Mouse (Mus musculus): ENCODE data around the gene Ptger3. TPM values are rescaled to one million over a fixed set of nuclear protein-coding genes. Genes with fewer than 3 reads are reported as not detected.

The Ptger3 gene
- polyA plus RNA-seq, 1 experiment, result 5.3 TPM

DNA sequence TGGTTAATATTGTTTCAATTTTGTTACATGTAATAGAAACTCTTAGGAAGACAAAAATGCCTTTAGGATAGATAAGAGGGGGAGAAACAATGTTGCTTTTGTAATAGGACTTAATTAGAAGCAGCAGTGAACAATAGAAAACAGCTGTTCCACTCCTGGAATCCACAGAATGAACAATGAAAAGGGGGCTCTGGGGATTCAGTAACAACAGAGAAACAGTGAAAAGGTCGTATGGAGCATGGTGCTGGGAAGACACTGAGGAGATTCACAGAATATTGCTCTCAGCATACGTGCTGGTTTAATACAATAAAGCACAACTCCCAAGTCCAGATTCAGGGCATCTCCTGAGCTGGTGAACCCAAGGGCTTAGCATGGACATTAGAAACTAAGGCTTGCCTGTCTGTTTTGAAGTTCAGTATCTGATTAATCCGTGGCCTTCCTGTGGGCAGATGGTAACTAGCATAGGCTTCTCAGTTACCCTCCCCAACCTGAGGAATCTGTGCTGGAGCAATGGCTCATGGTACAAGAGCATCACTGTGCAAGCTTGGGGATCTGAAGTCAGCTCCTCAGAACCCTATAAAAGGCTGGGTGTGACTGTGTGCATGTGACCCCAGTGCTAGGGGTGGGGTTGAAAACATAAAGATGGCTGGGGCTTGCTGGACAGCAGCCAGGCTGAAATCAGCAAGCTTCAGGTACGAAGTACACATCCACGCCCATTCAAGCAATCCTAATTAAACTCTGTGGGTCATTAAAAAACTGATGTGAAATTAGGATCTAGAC, 16.1 kb downstream of the Ptger3 start:
- DNase-seq (ENCODE audit: low spot score), result no peak

DNA sequence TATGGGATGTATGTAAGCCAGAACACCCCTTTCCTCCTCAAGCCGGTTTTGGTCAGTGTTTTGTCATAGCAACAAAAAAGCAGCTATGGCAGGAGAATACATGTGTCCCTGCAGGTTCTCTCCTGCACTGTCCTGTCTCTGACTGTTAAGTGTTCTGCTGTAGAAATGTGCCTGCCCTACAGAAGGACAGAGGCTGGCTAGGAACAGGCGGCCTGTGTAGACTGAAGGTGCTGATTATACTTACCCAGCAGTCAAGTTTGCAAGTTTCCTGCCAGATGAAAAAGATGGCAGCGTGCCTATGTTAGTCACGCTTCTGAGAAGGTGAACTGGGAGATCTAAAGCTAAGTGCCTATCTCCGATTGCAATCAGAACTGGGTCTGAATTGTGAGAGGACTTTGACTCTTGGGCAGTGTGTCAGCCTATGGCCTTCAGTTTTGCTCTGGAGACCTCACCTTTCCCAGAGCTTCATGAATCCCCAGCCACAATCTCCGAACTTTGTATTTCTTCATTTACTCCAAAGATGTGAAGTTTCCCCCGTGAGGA, 31.2 kb downstream of the Ptger3 start:
- DNase-seq (ENCODE audit: low spot score), result no peak

DNA sequence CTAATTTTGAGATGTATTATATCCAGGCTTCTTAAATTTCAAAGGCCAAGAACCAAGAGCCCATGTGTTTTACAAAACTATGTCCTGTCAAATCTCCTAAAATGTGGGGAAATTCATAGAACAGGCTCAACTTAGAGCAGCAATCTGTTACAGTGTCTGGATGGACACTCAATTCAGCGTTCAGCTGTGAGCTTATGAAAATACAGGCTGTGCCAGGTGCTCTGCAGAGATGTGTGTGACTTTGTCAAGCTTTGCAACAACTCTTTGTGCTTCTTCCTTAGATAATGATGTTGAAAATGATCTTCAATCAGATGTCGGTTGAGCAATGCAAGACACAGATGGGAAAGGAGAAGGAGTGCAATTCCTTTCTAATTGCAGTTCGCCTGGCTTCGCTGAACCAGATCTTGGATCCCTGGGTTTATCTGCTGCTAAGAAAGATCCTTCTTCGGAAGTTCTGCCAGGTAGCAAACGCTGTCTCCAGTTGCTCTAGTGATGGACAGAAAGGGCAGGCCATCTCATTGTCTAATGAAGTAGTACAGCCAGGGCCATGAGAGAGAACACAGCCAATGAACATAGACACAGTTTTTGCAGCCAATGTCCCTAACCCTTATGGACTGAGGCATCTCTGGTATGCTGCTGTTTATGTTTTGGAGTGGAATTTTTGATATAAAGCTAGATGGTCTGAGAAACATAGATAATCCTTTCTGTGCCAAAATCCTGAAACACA, 38.2 kb downstream of the Ptger3 start:
- DNase-seq (ENCODE audit: low spot score), result no peak

DNA sequence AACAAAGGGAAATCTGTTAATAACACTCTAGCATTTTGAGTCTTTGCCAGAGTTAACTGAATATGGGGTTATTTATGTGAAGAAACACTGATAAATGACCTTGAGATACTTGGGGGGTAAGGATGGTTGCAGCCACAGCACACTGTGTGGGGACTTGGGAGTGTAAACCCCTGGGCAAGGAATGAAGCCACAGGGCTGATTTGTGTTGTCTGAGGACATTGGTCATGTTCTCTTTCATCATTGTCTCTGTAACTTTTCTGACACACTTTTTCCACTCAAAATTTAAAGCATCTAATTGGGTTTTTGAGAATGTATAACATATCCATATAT, 38.7 kb downstream of the Ptger3 start:
- DNase-seq (ENCODE audit: low spot score), result no peak

DNA sequence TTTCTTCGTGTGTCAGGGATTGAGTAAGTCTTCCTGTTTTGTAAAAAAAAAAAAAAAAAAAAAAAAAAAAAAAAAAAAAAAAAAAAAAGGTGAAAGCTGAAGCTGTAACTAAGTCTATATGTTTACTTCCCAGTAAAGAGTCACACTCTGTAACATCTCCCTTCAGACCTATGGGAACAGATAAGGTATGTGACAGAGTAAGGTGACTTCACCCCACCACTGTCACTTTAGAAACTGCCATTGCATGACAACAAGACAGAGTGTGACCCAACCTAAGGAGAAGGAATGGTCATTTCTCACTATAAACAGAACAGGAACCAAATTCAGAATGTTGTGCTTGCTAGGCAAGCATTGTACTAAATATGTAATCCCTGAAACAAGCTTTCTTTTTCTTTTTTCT, 46.9 kb downstream of the Ptger3 start:
- no peak for DNase-seq (ENCODE audit: low spot score)

DNA sequence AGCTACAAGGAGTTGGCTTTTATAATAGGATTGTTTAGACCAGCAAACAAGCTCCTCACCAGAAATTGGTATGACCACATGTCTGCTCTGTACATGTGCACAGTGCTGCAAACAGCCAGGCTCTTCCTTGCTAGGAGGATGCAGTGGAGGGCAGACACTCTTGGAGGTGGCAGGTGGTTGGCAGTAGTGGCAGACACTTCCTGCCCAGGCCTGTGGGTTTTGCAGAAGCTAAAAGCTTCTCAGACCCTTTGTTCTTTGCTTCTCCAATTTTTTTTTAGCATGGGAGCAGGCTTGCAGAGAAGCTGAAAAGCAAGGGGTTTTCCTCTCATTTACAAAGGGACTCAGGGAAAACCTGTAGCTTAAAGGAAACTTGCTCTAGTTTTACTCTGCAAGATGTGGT, 50.3 kb downstream of the Ptger3 start:
- DNase-seq (ENCODE audit: low spot score), result no peak

DNA sequence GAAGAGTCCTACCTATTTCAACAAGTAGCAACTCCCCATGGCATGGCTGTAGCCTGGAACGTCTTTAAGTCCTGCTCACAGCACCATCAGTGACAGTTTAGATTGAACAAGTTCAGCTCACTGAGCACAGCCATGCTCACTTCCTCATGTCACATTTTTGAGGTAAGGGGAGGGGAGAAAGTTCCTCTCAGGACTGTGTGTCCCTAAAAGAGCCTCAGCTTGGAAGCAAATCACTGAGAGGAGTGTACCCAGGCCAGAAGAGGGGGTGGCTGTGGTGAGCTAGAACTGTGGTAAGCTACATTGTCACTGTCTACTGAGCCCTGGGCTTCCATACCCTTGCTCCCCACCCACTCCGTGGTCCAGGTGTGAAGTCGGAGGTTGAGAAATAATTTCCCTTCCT, 60.7 kb downstream of the Ptger3 start:
- DNase-seq (ENCODE audit: low spot score), result no peak

DNA sequence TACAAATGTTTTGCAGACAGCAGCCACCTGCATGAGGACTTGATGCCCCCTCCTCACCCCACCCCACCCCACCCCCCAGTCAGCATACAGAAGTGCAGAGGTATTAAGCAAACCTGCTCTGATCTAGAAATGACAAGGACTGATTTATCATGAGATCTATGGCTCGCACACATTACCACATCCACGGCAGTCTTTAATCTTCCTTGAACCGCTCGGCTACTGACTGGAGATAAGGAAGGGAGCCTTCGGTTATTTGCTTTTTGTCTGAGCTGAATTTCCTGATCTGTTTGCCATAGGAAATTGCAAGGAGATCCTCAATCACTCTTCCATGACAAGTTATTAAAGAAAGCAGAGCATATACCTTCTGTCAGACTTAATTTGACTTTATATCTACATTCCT, 64.0 kb downstream of the Ptger3 start:
- DNase-seq (ENCODE audit: low spot score), result no peak

DNA sequence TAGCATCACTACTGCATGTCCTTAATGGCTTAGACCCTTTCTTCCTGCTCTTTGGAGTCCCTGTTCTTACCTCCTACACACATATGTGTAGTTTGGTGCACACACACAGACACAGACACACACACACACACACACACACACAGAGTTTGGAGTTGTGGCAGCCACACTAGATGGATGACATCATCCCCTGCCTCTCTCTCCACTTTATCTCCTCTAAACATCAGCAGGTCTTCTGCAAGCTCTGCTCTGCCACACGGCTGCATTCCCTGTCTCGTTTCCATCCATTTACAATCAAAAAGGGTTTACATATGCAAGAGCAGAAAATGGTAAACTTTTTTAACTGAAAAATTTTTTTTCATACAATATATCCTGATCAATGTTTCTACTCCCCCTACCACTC, 64.7 kb downstream of the Ptger3 start:
- no peak for DNase-seq (ENCODE audit: low spot score)

DNA sequence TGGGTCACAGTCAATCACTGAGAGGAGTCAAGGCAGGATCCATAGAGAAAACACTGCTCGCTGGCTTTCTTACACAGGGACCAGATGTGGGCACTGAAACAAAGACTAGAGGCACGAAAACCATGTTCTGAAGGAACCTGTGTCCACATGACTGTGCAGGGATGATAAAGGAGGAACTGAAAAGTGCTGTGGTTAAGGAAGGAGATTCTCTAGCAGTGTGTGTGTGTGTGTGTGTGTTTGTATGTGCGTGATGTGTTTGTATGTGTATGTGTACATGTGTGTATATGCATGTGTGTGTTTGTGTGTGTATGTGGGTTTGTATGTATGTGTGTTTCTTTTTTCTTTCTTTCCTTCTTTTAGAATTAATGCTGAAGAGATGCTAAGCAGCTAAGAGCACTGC, 67.7 kb downstream of the Ptger3 start:
- no peak for DNase-seq (ENCODE audit: low spot score)

DNA sequence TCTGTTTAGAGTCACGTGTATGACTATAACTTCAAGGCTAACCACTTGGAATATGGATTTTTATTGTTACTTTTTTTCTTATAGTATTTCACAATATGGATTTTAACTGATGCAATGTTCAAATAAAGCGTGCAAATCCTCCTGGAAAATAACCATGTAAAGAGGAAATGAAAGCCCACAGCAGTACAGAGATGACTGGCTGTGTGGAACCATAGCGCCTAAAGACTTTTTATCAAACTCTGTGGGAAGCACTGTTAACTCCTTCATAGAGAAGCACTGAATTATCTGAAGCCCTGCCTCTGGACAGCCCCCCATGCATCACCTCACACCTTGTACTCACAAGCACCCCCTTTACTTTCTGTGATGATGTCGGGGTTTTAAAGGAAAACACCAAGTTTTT, 69.0 kb downstream of the Ptger3 start:
- DNase-seq (ENCODE audit: low spot score), result no peak

DNA sequence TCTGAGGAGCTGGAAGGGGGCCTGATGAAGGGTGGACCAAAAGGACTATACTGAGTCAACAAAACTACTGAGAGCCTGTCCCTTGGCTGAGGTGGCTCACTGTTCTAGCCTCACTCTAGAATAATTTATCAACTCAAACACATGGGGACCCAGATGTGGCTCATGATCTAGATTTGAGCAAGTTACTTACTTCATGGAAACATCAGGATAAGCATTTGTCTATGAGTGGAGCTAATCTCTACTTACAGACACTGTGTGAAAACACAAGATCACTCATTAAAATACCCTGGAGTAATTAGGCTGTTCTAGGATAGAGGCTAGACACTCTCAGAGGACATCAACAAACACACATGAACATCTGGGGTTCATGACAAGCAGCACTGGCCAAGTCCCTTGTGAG, 70.2 kb downstream of the Ptger3 start:
- no peak for DNase-seq (ENCODE audit: low spot score)

DNA sequence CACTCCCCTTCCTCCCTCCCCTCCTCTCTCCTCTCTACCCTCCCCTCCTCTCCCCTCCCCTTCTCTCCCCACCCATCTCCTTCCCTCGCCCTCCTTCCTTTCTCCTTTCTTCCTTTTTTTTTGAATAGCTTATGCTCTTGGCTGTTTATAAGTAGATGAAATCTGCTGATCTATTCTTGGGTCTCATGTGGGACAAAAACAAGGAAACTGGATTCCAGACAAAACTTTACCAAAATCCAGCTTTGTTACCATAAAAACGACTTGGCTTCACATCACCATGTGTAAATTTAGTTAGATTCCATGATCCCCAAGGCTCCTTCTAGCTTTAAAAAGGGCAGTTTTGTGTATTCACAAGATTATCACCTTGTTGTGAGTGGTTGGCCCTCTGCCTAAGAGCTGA, 70.6 kb downstream of the Ptger3 start:
- no peak for DNase-seq (ENCODE audit: low spot score)

DNA sequence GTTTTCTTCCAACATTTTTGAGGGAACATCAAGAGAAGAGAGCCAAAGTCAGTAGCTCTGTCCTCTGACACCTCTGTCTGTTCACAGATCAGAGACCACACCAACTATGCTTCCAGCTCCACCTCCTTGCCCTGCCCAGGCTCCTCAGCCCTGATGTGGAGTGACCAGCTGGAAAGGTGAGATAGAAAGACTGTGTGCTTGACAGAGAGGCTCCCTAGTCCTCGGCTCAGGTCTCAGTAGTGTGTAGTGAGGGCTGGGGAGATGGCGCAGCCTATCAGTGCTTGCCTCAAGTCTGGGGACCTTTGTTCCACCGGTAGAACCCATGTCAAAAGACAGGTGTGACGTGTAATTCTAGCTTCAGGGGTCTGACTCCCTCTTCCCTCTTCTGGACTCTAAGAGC, 74.9 kb downstream of the Ptger3 start:
- no peak for DNase-seq (ENCODE audit: low spot score)

DNA sequence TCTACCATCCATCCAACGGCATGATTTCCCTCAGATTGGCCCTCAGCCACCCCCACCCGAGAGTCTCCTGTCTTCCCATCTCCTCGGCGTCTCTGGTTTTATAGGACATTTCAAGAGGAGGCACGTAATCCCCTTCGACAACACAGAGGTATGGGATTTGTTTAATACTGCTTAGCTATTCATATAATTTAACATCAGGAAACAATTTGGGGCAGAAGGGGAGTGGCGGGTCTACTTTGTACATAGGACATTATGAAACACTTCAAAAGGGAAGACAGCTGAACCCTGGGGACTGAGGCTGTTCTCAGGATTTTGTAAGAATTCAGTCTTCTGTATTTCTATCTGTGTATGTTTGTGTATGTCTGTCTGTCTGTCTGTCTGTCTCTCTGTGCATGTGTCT, 94.9 kb downstream of the Ptger3 start:
- no peak for DNase-seq (ENCODE audit: low spot score)

DNA sequence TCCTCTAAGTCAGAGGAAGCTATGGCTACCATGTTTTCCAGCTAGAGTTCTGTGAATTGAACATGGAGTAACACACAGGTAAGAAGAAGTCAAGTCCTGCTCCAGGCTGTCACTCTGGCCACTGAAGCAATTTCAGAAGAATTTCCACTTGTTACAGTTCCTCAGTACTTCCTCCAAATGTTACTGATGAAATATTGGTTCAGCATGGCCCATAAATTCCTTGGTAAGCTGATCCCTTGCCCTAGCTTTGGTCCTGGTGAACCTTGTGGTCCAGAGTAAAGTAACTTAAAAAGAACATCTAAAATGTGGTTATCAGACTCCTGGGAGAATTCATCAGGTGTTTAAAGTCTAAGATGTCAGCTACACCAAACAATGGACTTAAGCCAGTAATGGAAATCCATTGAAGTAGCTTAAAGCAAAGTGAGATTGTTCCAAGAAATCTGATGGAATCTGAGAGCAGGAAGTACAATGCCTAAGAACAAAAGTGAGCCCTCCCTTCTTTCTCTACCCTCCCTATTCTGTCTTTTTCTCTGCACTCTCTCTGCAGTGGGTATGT, 97.9 kb downstream of the Ptger3 start:
- no peak for DNase-seq (ENCODE audit: low spot score)

DNA sequence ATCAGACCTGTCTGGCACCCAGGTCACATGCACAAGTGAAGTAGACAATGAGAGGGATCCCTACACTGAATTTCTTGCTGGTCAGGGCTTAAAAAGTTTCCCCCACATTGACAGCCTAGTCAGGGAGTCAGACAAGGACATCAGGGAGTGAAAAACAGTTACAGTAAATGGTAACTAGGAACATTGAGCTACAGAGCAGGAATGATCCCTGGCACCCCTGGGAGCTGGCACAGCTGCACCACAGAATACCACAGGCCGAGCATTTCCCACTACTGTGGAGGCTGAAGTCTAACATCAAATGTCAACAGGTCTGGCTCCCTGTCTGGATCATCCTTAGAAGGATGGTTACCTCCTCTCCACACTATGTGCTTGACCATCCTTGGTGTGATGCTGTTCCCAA, 98.8 kb downstream of the Ptger3 start:
- DNase-seq (ENCODE audit: low spot score), result no peak

DNA sequence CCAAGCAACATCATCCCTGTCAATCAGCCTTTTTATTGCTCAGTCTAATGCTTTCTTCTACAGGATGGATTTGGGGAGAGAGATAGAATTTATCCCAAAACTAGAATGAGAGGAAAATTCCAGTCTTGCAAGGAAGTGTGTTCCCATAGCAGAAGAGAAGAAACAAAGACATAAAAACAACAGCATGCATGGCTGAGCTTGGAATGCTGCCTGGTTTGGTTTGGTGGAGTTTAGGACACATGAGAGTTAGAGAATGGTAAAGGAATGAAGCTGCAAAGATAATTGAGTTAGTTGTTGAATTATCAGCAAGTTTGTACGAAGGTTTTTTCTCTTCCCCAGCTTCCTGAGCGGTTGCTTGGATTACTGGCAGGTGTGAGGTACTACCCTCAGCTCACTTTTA, 99.5 kb downstream of the Ptger3 start:
- DNase-seq (ENCODE audit: low spot score), result no peak

DNA sequence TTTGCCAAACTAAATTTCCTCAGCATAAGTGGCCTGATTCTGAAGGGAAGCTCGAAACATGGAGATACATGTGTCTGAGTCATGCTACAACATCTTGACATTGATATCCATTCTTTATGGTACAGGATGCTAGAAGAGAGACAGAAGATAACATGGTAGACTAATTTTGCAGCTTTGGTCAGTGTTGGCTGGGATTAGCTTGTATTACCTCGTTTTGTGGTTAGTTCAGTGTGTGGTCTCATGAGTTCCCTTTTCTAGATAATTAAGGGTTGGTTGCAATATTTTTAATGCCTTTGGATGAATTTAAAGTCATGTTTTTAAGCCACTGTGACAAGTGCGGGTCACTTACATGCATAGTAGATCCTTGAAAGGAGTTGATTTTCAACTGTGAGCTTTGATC, 119.4 kb downstream of the Ptger3 start:
- DNase-seq (ENCODE audit: low spot score), result no peak

DNA sequence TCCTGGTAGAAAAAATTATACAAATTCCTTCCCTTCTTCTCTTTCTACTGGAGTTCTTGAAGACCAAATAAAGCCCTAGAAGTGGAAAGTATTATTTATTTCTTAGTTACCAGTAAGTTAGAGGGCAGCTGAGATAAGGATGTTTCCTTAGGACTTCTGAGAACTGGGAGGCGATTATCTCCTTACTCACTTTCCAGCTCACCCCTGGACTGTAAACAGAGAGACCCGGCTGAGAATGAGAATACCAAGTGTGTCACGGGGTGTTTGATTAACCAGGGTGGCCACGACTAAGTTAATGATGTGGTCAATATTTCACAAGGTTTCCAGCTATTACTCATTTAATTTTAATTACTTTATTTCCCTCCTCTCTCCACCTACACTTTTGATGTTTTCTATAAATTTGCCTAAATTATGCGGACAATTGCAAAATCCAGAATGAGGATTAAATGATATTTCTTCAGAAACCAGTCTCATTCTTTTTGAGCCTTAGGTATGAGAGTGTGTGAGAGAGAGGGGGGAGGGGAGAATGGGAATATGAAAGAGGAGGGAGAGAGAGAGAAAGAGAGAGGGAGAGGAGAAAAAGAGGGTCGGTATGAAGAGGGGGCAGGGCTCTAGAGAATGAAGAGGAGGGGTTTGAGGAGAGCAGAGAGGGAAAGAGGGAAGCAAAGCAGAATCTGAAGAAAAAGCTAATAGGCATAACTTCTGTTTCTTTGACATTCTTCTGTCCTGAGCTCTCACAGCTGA, 121.9 kb downstream of the Ptger3 start:
- no peak for DNase-seq (ENCODE audit: low spot score)
